Mouse (Mus musculus): ENCODE measurements around the gene Espn. TPM values are rescaled to one million over a fixed set of nuclear protein-coding genes. Genes with fewer than 3 reads are reported as not detected.

Gene Espn
- polyA plus RNA-seq, 1 experiment from 2014 or later = 32.9 TPM

- ATAC-seq (replicated peaks; ENCODE audit: low FRiP score, low read depth) (no peak), DNase-seq (ENCODE audit: low spot score) (no peak)
- Histone ChIP-seq H3K27ac (no peak overlapping the region), H3K4me2 (ENCODE audit: low read length) (no peak overlapping the region), H3K4me3 (replicated peaks; ENCODE audit: low read depth, low read length) (no peak overlapping the region), H3K9me3 (replicated peaks; ENCODE audit: low read length) (no peaks in the 10 kb centered on the region), H3K27me3 (ENCODE audit: insufficient read depth, low read length) (no peaks in the 10 kb centered on the region), H3K4me1 (replicated peaks; ENCODE audit: insufficient read depth, low read length) (no peaks in the 10 kb centered on the region; the same call in 1 of the 2 replicates), H3K9ac (ENCODE audit: low read depth, low read length) (no peak overlapping the region), H3K36me3 (ENCODE audit: insufficient read depth, low read length) (no peaks in the 10 kb centered on the region)
- WGBS = 89% methylated on average over 9 of the region's 9 CpGs
- no peak for TF ChIP-seq CTCF (IDR thresholded peaks at IDR 0.05; ENCODE audit: low read depth)
Observed at GRCm38 (mm10) chr4:152077191-152077590, 75.0 kb downstream of the Espn start.

GRCm38 (mm10) chr4:152074548-152074947, 77.6 kb downstream of the Espn start:
- DNase-seq (ENCODE audit: low spot score) (no peak), ATAC-seq (replicated peaks; ENCODE audit: low FRiP score, low read depth) (no peak)
- H3K9me3 ChIP-seq (replicated peaks; ENCODE audit: low read length) = no peaks in the 10 kb centered on the region
- H3K4me1 ChIP-seq (replicated peaks; ENCODE audit: insufficient read depth, low read length) = no peaks in the 10 kb centered on the region; the same call in 1 of the 2 replicates
- H3K4me2 ChIP-seq (ENCODE audit: low read length) = no peak overlapping the region
- no peaks in the 10 kb centered on the region for H3K27me3 ChIP-seq (ENCODE audit: insufficient read depth, low read length)
- H3K4me3 ChIP-seq (replicated peaks; ENCODE audit: low read depth, low read length) = no peak overlapping the region
- WGBS = 84% methylated on average over 9 of the region's 9 CpGs
- no peaks in the 10 kb centered on the region for H3K36me3 ChIP-seq (ENCODE audit: insufficient read depth, low read length)
- no peak overlapping the region for H3K27ac ChIP-seq
- peak; percentile 19; the same call in 1 of the 2 replicates for TF ChIP-seq CTCF (IDR thresholded peaks at IDR 0.05; ENCODE audit: low read depth)
- H3K9ac ChIP-seq (ENCODE audit: low read depth, low read length) = no peak overlapping the region

GRCm38 (mm10) chr4:152073715-152074114, 78.5 kb downstream of the Espn start:
- WGBS = 77% methylated on average over 6 of the region's 6 CpGs
- DNase-seq (ENCODE audit: low spot score) (no peak), ATAC-seq (replicated peaks; ENCODE audit: low FRiP score, low read depth) (0 out of 2 replicates have a peak, but pooled peaks have one; percentile 24)
- no peak overlapping the region for H3K4me2 ChIP-seq (ENCODE audit: low read length)
- H3K27me3 ChIP-seq (ENCODE audit: insufficient read depth, low read length) = no peaks in the 10 kb centered on the region
- H3K27ac ChIP-seq = no peak overlapping the region
- H3K9me3 ChIP-seq (replicated peaks; ENCODE audit: low read length) = no peaks in the 10 kb centered on the region
- H3K9ac ChIP-seq (ENCODE audit: low read depth, low read length) = no peak overlapping the region
- H3K4me1 ChIP-seq (replicated peaks; ENCODE audit: insufficient read depth, low read length) = no peaks in the 10 kb centered on the region; the same call in 1 of the 2 replicates
- no peak for TF ChIP-seq CTCF (IDR thresholded peaks at IDR 0.05; ENCODE audit: low read depth)
- H3K4me3 ChIP-seq (replicated peaks; ENCODE audit: low read depth, low read length) = no peak overlapping the region
- no peaks in the 10 kb centered on the region for H3K36me3 ChIP-seq (ENCODE audit: insufficient read depth, low read length)

GRCm38 (mm10) chr4:152072655-152073054, 79.5 kb downstream of the Espn start:
- no peak for TF ChIP-seq CTCF (IDR thresholded peaks at IDR 0.05; ENCODE audit: low read depth)
- DNase-seq (ENCODE audit: low spot score) (no peak), ATAC-seq (replicated peaks; ENCODE audit: low FRiP score, low read depth) (no peak)
- WGBS = 61% methylated on average over 10 of the region's 10 CpGs
- H3K4me2 ChIP-seq (ENCODE audit: low read length) = no peak overlapping the region
- H3K4me3 ChIP-seq (replicated peaks; ENCODE audit: low read depth, low read length) = no peak overlapping the region
- no peak overlapping the region for H3K27ac ChIP-seq
- H3K36me3 ChIP-seq (ENCODE audit: insufficient read depth, low read length) = no peaks in the 10 kb centered on the region
- no peaks in the 10 kb centered on the region for H3K27me3 ChIP-seq (ENCODE audit: insufficient read depth, low read length)
- no peaks in the 10 kb centered on the region for H3K9me3 ChIP-seq (replicated peaks; ENCODE audit: low read length)
- no peaks in the 10 kb centered on the region; the same call in 1 of the 2 replicates for H3K4me1 ChIP-seq (replicated peaks; ENCODE audit: insufficient read depth, low read length)
- no peak overlapping the region for H3K9ac ChIP-seq (ENCODE audit: low read depth, low read length)

- no peak for TF ChIP-seq CTCF (IDR thresholded peaks at IDR 0.05; ENCODE audit: low read depth)
- Histone ChIP-seq H3K27me3 (ENCODE audit: insufficient read depth, low read length) (no peaks in the 10 kb centered on the region), H3K9ac (ENCODE audit: low read depth, low read length) (no peak within 1 kb of the TSS), H3K4me2 (ENCODE audit: low read length) (no peak within 1 kb of the TSS), H3K4me3 (replicated peaks; ENCODE audit: low read depth, low read length) (no peak within 1 kb of the TSS), H3K27ac (no peak within 1 kb of the TSS), H3K4me1 (replicated peaks; ENCODE audit: insufficient read depth, low read length) (no peaks in the 10 kb centered on the region; the same call in 1 of the 2 replicates), H3K36me3 (ENCODE audit: insufficient read depth, low read length) (no peaks in the 10 kb centered on the region), H3K9me3 (replicated peaks; ENCODE audit: low read length) (no peaks in the 10 kb centered on the region)
- 54% methylated on average over 10 of the region's 10 CpGs for WGBS
- ATAC-seq (replicated peaks; ENCODE audit: low FRiP score, low read depth) (no peak), DNase-seq (ENCODE audit: low spot score) (peak; percentile 22)
Observed at GRCm38 (mm10) chr4:152072121-152072601, 80.0 kb downstream of the Espn start, which contains the start of gene Plekhg5. Gene Plekhg5, plus strand, starts transcription at chr4:152072498.

- H3K27ac ChIP-seq = no peak overlapping the region
- no peaks in the 10 kb centered on the region for H3K36me3 ChIP-seq (ENCODE audit: insufficient read depth, low read length)
- no peaks in the 10 kb centered on the region for H3K27me3 ChIP-seq (ENCODE audit: insufficient read depth, low read length)
- no peak overlapping the region for H3K4me3 ChIP-seq (replicated peaks; ENCODE audit: low read depth, low read length)
- H3K9ac ChIP-seq (ENCODE audit: low read depth, low read length) = no peak overlapping the region
- no peak for DNase-seq (ENCODE audit: low spot score)
- no peak for ATAC-seq (replicated peaks; ENCODE audit: low FRiP score, low read depth)
- no peaks in the 10 kb centered on the region for H3K9me3 ChIP-seq (replicated peaks; ENCODE audit: low read length)
- no peak for TF ChIP-seq CTCF (IDR thresholded peaks at IDR 0.05; ENCODE audit: low read depth)
- H3K4me2 ChIP-seq (ENCODE audit: low read length) = no peak overlapping the region
- WGBS = 74% methylated on average over 11 of the region's 11 CpGs
- no peaks in the 10 kb centered on the region for H3K4me1 ChIP-seq (replicated peaks; ENCODE audit: insufficient read depth, low read length)
Observed at GRCm38 (mm10) chr4:152070494-152071396, 81.4 kb downstream of the Espn start.

Other genes starting within 250 kb of the Espn start
- 48.4 and 56.1 TPM in 2 replicates for gene Dnajc11, start 218.7 kb downstream of the Espn start, polyA plus RNA-seq (2015; fragmentation: Nextera tagmentation; extraction: Ambion mirVana)
- gene Thap3, start 163.4 kb downstream of the Espn start, polyA plus RNA-seq (2015; fragmentation: Nextera tagmentation; extraction: Ambion mirVana) = 34.5 and 35.1 TPM in 2 replicates
- gene Phf13, start 156.1 kb downstream of the Espn start, polyA plus RNA-seq (2015; fragmentation: Nextera tagmentation; extraction: Ambion mirVana) = 23.6 and 23.7 TPM in 2 replicates
- 10.7 and 11.2 TPM in 2 replicates for gene Klhl21, start 143.6 kb downstream of the Espn start, polyA plus RNA-seq (2015; fragmentation: Nextera tagmentation; extraction: Ambion mirVana)
- gene Zbtb48, start 124.7 kb downstream of the Espn start, polyA plus RNA-seq (2015; fragmentation: Nextera tagmentation; extraction: Ambion mirVana) = 14.4 and 16.3 TPM in 2 replicates
- 0.39 and 0.45 TPM in 2 replicates for gene Tas1r1, start 113.8 kb downstream of the Espn start, polyA plus RNA-seq (2015; fragmentation: Nextera tagmentation; extraction: Ambion mirVana)
- 20.0 and 20.5 TPM in 2 replicates for gene Nol9, start 113.0 kb downstream of the Espn start, polyA plus RNA-seq (2015; fragmentation: Nextera tagmentation; extraction: Ambion mirVana)
- gene Plekhg5, start 79.9 kb downstream of the Espn start, polyA plus RNA-seq (2015; fragmentation: Nextera tagmentation; extraction: Ambion mirVana) = 18.3 and 19.3 TPM in 2 replicates
- gene Tnfrsf25, start 36.4 kb downstream of the Espn start, polyA plus RNA-seq (2015; fragmentation: Nextera tagmentation; extraction: Ambion mirVana) = 0.68 and 0.83 TPM in 2 replicates
- gene Hes2, start 6.5 kb upstream of the Espn start, polyA plus RNA-seq (2015; fragmentation: Nextera tagmentation; extraction: Ambion mirVana) = 0.41 and 0.78 TPM in 2 replicates
- 56.4 and 63.5 TPM in 2 replicates for gene Acot7, start 25.8 kb upstream of the Espn start, polyA plus RNA-seq (2015; fragmentation: Nextera tagmentation; extraction: Ambion mirVana)
- gene Gpr153, start 121.9 kb upstream of the Espn start, polyA plus RNA-seq (2015; fragmentation: Nextera tagmentation; extraction: Ambion mirVana) = 4.6 and 5.2 TPM in 2 replicates
- not detected in 2 replicates for gene Hes3, start 139.3 kb upstream of the Espn start, polyA plus RNA-seq (2015; fragmentation: Nextera tagmentation; extraction: Ambion mirVana)
- 20.0 and 23.6 TPM in 2 replicates for gene Icmt, start 144.9 kb upstream of the Espn start, polyA plus RNA-seq (2015; fragmentation: Nextera tagmentation; extraction: Ambion mirVana)
- 0.45 and 1.1 TPM in 2 replicates for gene Rnf207, start 166.6 kb upstream of the Espn start, polyA plus RNA-seq (2015; fragmentation: Nextera tagmentation; extraction: Ambion mirVana)
- gene Rpl22, start 173.4 kb upstream of the Espn start, polyA plus RNA-seq (2015; fragmentation: Nextera tagmentation; extraction: Ambion mirVana) = 463 and 527 TPM in 2 replicates
- gene Chd5, start 186.3 kb upstream of the Espn start, polyA plus RNA-seq (2015; fragmentation: Nextera tagmentation; extraction: Ambion mirVana) = 0.04 and 0.09 TPM in 2 replicates

Data from kidney, postnatal 0 days (tissue).